25 mouse cellular contexts compared by ENCODE assay signal in the genomic region with DNA sequence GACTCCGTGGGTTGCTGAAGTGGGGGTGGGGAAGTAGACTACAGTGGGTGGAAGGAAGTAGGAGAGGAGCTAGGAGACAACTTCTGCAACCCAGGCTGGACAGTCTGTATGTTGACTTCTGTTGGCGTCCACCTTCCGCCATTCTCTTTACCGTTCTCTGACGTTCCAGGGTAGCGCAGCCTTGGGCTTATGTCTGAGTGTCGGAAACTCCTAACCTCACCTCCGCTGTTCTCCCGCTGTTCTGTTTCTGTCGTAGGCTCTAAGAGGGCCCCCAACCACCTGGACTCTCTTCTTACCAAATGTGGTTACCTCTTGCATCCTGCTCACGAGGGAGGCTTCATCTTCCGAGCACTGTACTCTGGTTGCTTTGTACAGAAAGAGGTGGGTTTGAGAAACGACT. TPM values are rescaled to one million over a fixed set of nuclear protein-coding genes. Genes with fewer than 3 reads are reported as not detected.
DNase-seq lines count a peak whose midpoint lies in the region; ATAC-seq lines count a peak whose summit lies in the region.
"Had no signal": no experiment of that assay in that cellular context is flagged by ENCODE, and none has a peak within 500 bp of the region (broad histone marks: within the 10 kb centered on the region; RNA-seq: fewer than 3 reads in every experiment).

No protein-coding gene starts in this region.

- ATAC-seq in heart, embryonic 14.5 days (ENCODE audit: insufficient number of reproducible peaks, insufficient read depth, low FRiP score, low read depth): no peak
- peak; percentile 32 for ATAC-seq in activated CD4-positive, CD25-positive, alpha-beta regulatory T cell, adult 4 months
- ATAC-seq: forebrain, embryonic 15.5 days had no signal

- H3K36me3 ChIP-seq in heart, embryonic 14.5 days (ENCODE audit: control insufficient read depth, insufficient read depth, low read length): no peaks in the 10 kb centered on the region
- H3K36me3 ChIP-seq: embryonic facial prominence, embryonic 12.5 days; forebrain, embryonic 15.5 days; hindbrain, embryonic 10.5 days; kidney, embryonic 15.5 days; midbrain, embryonic 12.5 days had no signal

- 81% methylated on average over 13 of the region's 13 CpGs for WGBS in heart, embryonic 14.5 days

- H3K4me1 ChIP-seq in heart, embryonic 14.5 days (ENCODE audit: control insufficient read depth in 2 of 2, insufficient read depth in 2 of 2, low read length in 2 of 2): peaks cover 17 to 23% of the 10 kb centered on the region in 2 experiments

- H3K4me2 ChIP-seq in heart, embryonic 14.5 days (ENCODE audit: low read length): peak overlapping the region; percentile 56; the same call in 1 of the 2 replicates
- H3K4me2 ChIP-seq: embryonic facial prominence, embryonic 12.5 days; forebrain, embryonic 15.5 days; kidney, embryonic 15.5 days; liver, embryonic 11.5 days; lung, embryonic 14.5 days; midbrain, embryonic 12.5 days had no signal

- H3K27ac ChIP-seq in heart, embryonic 14.5 days (replicated peaks in 1 of 2; ENCODE audit: control insufficient read depth in 1 of 2, insufficient read depth in 1 of 2, low read depth in 2 of 2, low read length in 2 of 2): 0 out of 4 replicates have a peak overlapping the region, but pooled peaks of 1 of the 2 experiments have one; percentile 6
- H3K27ac ChIP-seq: embryonic facial prominence, embryonic 12.5 days; forebrain, embryonic 15.5 days; hindbrain, embryonic 10.5 days; kidney, embryonic 15.5 days; macrophage; midbrain, embryonic 12.5 days had no signal

- H3K9me3 ChIP-seq in heart, embryonic 14.5 days (ENCODE audit: control insufficient read depth, low read length): 0 out of 2 replicates have a peak, but pooled peaks cover 3% of the 10 kb centered on the region
- H3K9me3 ChIP-seq: embryonic facial prominence, embryonic 12.5 days; forebrain, embryonic 15.5 days; kidney, embryonic 15.5 days; midbrain, embryonic 12.5 days had no signal

- H3K9ac ChIP-seq in heart, embryonic 14.5 days (ENCODE audit: low read length): no peak overlapping the region
- H3K9ac ChIP-seq: embryonic facial prominence, embryonic 12.5 days; forebrain, embryonic 15.5 days; kidney, embryonic 15.5 days; lung, embryonic 14.5 days; midbrain, embryonic 12.5 days had no signal

- intact Hi-C loops in heart, postnatal 36 days (cut with DNase I): no loop called here
- intact Hi-C loops in left cerebral cortex, postnatal 36 days (cut with DNase I): no loop called here

- no peak for DNase-seq in heart, postnatal 36 days
- DNase-seq in CD4-positive, CD25-positive, alpha-beta regulatory T cell, adult 2 months (ENCODE audit: low read depth, low spot score): peak; percentile 39
- peak; percentile 73 to 78 for DNase-seq in thymus, postnatal 10 days (ENCODE audit: low spot score in 2 of 2)
- DNase-seq in left cerebral cortex, postnatal 36 days (ENCODE audit: low spot score in 2 of 2): no peak
- DNase-seq in urinary bladder, postnatal 36 days (ENCODE audit: low spot score in 2 of 2): no peak
- DNase-seq in urinary bladder, postnatal 10 days (ENCODE audit: low spot score): no peak
- DNase-seq: adrenal gland, postnatal 14 days; cerebellum, adult 11-12 months; gastrocnemius, postnatal 36 days; layer of hippocampus, postnatal 36 days; left cerebral cortex, postnatal 4 days; lung, embryonic 14.5 days; retina, postnatal 1 day; right cerebral cortex, postnatal 4 days had no signal

- no peak overlapping the region for H3K4me3 ChIP-seq in heart, embryonic 14.5 days (ENCODE audit: control insufficient read depth in 1 of 2, insufficient read depth in 1 of 2, low read depth in 1 of 2, low read length in 2 of 2)
- H3K4me3 ChIP-seq: embryonic facial prominence, embryonic 12.5 days; forebrain, embryonic 15.5 days; hindbrain, embryonic 10.5 days; kidney, embryonic 15.5 days; midbrain, embryonic 12.5 days had no signal

- no peaks in the 10 kb centered on the region for H3K27me3 ChIP-seq in heart, embryonic 14.5 days (ENCODE audit: control insufficient read depth, insufficient read depth, low read length)
- H3K27me3 ChIP-seq: embryonic facial prominence, embryonic 12.5 days; kidney, embryonic 15.5 days had no signal

RNA-seq across cellular contexts. Expression of a gene that starts 14.7 kb away (rescaled TPM):
- polyA plus RNA-seq in heart, embryonic 14.5 days (2014; fragmentation: Nextera tagmentation; extraction: Ambion mirVana): 0.19 and 0.28 TPM in 2 replicates
- 1 to 10 TPM; 3.7 to 5.5 TPM for total RNA-seq in heart, postnatal 36 days (2021)
- not detected for polyA plus RNA-seq in activated CD4-positive, CD25-positive, alpha-beta regulatory T cell, adult 4 months (2017; shearing (Covaris generic))
- total RNA-seq in left cerebral cortex, postnatal 36 days (2021): not detected
- total RNA-seq: adrenal gland, postnatal 14 days; layer of hippocampus, postnatal 36 days; left cerebral cortex, postnatal 4 days; MEL had no signal
- polyA plus RNA-seq: embryonic facial prominence, embryonic 12.5 days; forebrain, embryonic 15.5 days; hindbrain, embryonic 10.5 days; kidney, embryonic 15.5 days; liver, embryonic 11.5 days; lung, embryonic 14.5 days; macrophage; midbrain, embryonic 12.5 days; neural tube, embryonic 14.5 days had no signal

RNA-seq across cellular contexts. Expression of a gene that starts 31.0 kb away (rescaled TPM):
- polyA plus RNA-seq in heart, embryonic 14.5 days (2014; fragmentation: Nextera tagmentation; extraction: Ambion mirVana): 80.9 and 87.6 TPM in 2 replicates
- total RNA-seq in heart, postnatal 36 days (2021): 100 to 1,000 TPM; 123 to 130 TPM
- 100 to 1,000 TPM; 149 to 181 TPM for polyA plus RNA-seq in activated CD4-positive, CD25-positive, alpha-beta regulatory T cell, adult 4 months (2017; shearing (Covaris generic))
- total RNA-seq in left cerebral cortex, postnatal 36 days (2021): 100 to 1,000 TPM; 151 to 208 TPM

RNA-seq across cellular contexts. Expression of a gene that starts 55.4 kb away (rescaled TPM):
- polyA plus RNA-seq in heart, embryonic 14.5 days (2014; fragmentation: Nextera tagmentation; extraction: Ambion mirVana): 0.08 TPM in 1 of 2 replicates, not detected in the other
- under 1 TPM in 1 of 2 experiments, not detected in 1; 0.56 TPM for total RNA-seq in heart, postnatal 36 days (2021)
- polyA plus RNA-seq in activated CD4-positive, CD25-positive, alpha-beta regulatory T cell, adult 4 months (2017; shearing (Covaris generic)): not detected
- total RNA-seq in left cerebral cortex, postnatal 36 days (2021): 1 to 10 TPM; 1.5 to 5.5 TPM
- polyA plus RNA-seq: midbrain, embryonic 12.5 days had no signal

Comparison
In these comparisons a context has a peak if more than half of its experiments do, and no peak if none do; other contexts are left out.
1. DNase-seq: peak in CD4-positive, CD25-positive, alpha-beta regulatory T cell, adult 2 months (single experiment) and thymus, postnatal 10 days (2 of 2); none in heart, postnatal 36 days (0 of 2), left cerebral cortex, postnatal 36 days (0 of 2), urinary bladder, postnatal 36 days (0 of 2) and urinary bladder, postnatal 10 days (single experiment).
2. RNA of a gene that starts 14.7 kb away (total RNA-seq): 3.7 to 5.5 TPM in heart, postnatal 36 days; not detected in left cerebral cortex, postnatal 36 days; every median in the first group is over 4 times any median in the second.